9 mouse cellular contexts compared by ENCODE assay signal in the genomic region with DNA sequence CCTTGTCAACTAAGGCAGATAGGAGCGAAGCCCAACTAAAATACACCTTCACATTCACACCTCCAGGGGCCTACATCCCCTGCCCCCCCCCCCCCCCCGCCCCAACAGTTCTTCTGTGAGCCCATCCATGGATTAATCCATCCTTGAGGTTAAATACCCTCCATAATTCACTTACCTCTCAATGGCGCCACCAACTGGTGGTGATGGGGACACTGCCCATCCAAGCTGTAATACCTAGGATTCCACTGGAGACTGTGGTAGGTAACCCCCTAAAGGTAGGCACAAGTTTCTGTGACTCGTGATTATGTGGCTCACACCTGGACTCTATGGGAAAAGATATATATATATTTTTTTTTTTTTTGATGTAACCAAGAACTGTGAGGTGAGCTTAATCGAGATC.
DNase-seq lines count a peak whose midpoint lies in the region; ATAC-seq and TF ChIP-seq lines count a peak whose summit lies in the region.
"Had no signal": no experiment of that assay in that cellular context is flagged by ENCODE, and none has a peak within 500 bp of the region (broad histone marks: within the 10 kb centered on the region; RNA-seq: fewer than 3 reads in every experiment).

No protein-coding gene starts in this region.

- no peaks in the 10 kb centered on the region for H3K36me3 ChIP-seq in hindbrain, postnatal 0 days (ENCODE audit: insufficient read depth, low read length)
- H3K36me3 ChIP-seq in hindbrain, embryonic 16.5 days (ENCODE audit: control insufficient read depth, insufficient read depth, low read length), result no peaks in the 10 kb centered on the region
- no peaks in the 10 kb centered on the region for H3K36me3 ChIP-seq in limb, embryonic 14.5 days (ENCODE audit: control insufficient read depth, insufficient read depth, low read length)
- H3K36me3 ChIP-seq in thymus, adult 2 months (ENCODE audit: control insufficient read depth, insufficient read depth, low read length), result no peaks in the 10 kb centered on the region
- H3K36me3 ChIP-seq: heart, embryonic 13.5 days had no signal

- 44% methylated on average over 5 of the region's 5 CpGs for WGBS in hindbrain, postnatal 0 days
- WGBS in hindbrain, embryonic 16.5 days, result 53% methylated on average over 4 of the region's 5 CpGs
- 55% methylated on average over 4 of the region's 5 CpGs for WGBS in limb, embryonic 14.5 days
- 36% methylated on average over 5 of the region's 5 CpGs for WGBS in thymus, adult 2 months

- no peak for TF ChIP-seq POLR2A in limb, embryonic 14.5 days (IDR thresholded peaks at IDR 0.05; ENCODE audit: borderline replicate concordance, extremely low read depth, insufficient read depth, insufficient read length)
- no peak for TF ChIP-seq POLR2A in thymus, adult 2 months (IDR thresholded peaks at IDR 0.05; ENCODE audit: control insufficient read depth, extremely low read depth, insufficient read depth, low read length, poor library complexity)

- H3K27me3 ChIP-seq in hindbrain, postnatal 0 days (ENCODE audit: insufficient read depth, low read length), result no peaks in the 10 kb centered on the region
- no peaks in the 10 kb centered on the region for H3K27me3 ChIP-seq in hindbrain, embryonic 16.5 days (replicated peaks; ENCODE audit: control insufficient read depth, insufficient read depth, low read length)
- H3K27me3 ChIP-seq in limb, embryonic 14.5 days (ENCODE audit: control insufficient read depth, insufficient read depth, low read length), result no peaks in the 10 kb centered on the region
- H3K27me3 ChIP-seq in thymus, adult 2 months (ENCODE audit: control insufficient read depth, insufficient read depth, low read length), result no peaks in the 10 kb centered on the region

- no peak overlapping the region for H3K9ac ChIP-seq in hindbrain, postnatal 0 days (replicated peaks; ENCODE audit: low read length)
- no peak overlapping the region for H3K9ac ChIP-seq in hindbrain, embryonic 16.5 days (ENCODE audit: low read depth, low read length)
- H3K9ac ChIP-seq in limb, embryonic 14.5 days (ENCODE audit: low read depth, low read length, severe bottlenecking), result no peak overlapping the region
- H3K9ac ChIP-seq: heart, embryonic 13.5 days had no signal

- H3K4me1 ChIP-seq in hindbrain, postnatal 0 days (ENCODE audit: insufficient read depth, low read length), result peaks cover 6% of the 10 kb centered on the region; the same call in 1 of the 2 replicates
- peaks cover 9% of the 10 kb centered on the region for H3K4me1 ChIP-seq in hindbrain, embryonic 16.5 days (ENCODE audit: control insufficient read depth, insufficient read depth, low read depth, low read length)
- no peaks in the 10 kb centered on the region for H3K4me1 ChIP-seq in limb, embryonic 14.5 days (ENCODE audit: control insufficient read depth, insufficient read depth, low read length)
- peaks cover 2% of the 10 kb centered on the region; the same call in 1 of the 2 replicates for H3K4me1 ChIP-seq in thymus, adult 2 months (replicated peaks; ENCODE audit: control insufficient read depth, insufficient read depth, low read length)

- no peak overlapping the region for H3K4me2 ChIP-seq in hindbrain, postnatal 0 days (ENCODE audit: low read depth, low read length)
- H3K4me2 ChIP-seq in hindbrain, embryonic 16.5 days (ENCODE audit: low read length), result no peak overlapping the region
- no peak overlapping the region for H3K4me2 ChIP-seq in limb, embryonic 14.5 days (replicated peaks; ENCODE audit: low read depth, low read length, severe bottlenecking)
- H3K4me2 ChIP-seq: heart, embryonic 13.5 days had no signal

- H3K9me3 ChIP-seq in hindbrain, postnatal 0 days (ENCODE audit: low read length), result no peaks in the 10 kb centered on the region
- no peaks in the 10 kb centered on the region for H3K9me3 ChIP-seq in hindbrain, embryonic 16.5 days (ENCODE audit: control insufficient read depth, low read length)
- no peaks in the 10 kb centered on the region for H3K9me3 ChIP-seq in limb, embryonic 14.5 days (ENCODE audit: control insufficient read depth, low read length)
- H3K9me3 ChIP-seq: heart, embryonic 13.5 days had no signal

- peak; percentile 64 for DNase-seq in hindbrain, postnatal 0 days (ENCODE audit: low spot score)
- peak; percentile 36 for DNase-seq in A20 (ENCODE audit: low read depth, low spot score)
- DNase-seq in ZHBTc4 (ENCODE audit: low read depth, low spot score), result peak; percentile 56
- peak; percentile 30 for DNase-seq in embryo, embryonic 11.5 days (ENCODE audit: low read depth, low spot score)
- peak; percentile 37 for DNase-seq in limb, embryonic 14.5 days (ENCODE audit: low spot score)
- DNase-seq in thymus, adult 2 months, result peak; percentile 65

- H3K27ac ChIP-seq in hindbrain, postnatal 0 days, result no peak overlapping the region
- H3K27ac ChIP-seq in hindbrain, embryonic 16.5 days (ENCODE audit: low read depth, low read length), result no peak overlapping the region
- H3K27ac ChIP-seq in limb, embryonic 14.5 days (replicated peaks; ENCODE audit: low read depth, low read length), result no peak overlapping the region
- no peak overlapping the region for H3K27ac ChIP-seq in thymus, adult 2 months (ENCODE audit: control insufficient read depth, insufficient read depth, low read length)
- H3K27ac ChIP-seq: heart, embryonic 13.5 days had no signal

- ATAC-seq in hindbrain, postnatal 0 days, result no peak
- ATAC-seq in hindbrain, embryonic 16.5 days, result no peak
- no peak for ATAC-seq in limb, embryonic 14.5 days (ENCODE audit: low FRiP score, low read depth)
- ATAC-seq in frontal cortex, adult (ENCODE audit: low TSS enrichment), result no peak

- H3K4me3 ChIP-seq in hindbrain, postnatal 0 days (ENCODE audit: low read length), result no peak overlapping the region
- no peak overlapping the region for H3K4me3 ChIP-seq in hindbrain, embryonic 16.5 days (ENCODE audit: low read length)
- H3K4me3 ChIP-seq in limb, embryonic 14.5 days (replicated peaks; ENCODE audit: low read length), result no peak overlapping the region
- H3K4me3 ChIP-seq in thymus, adult 2 months (ENCODE audit: control insufficient read depth, insufficient read depth, low read length), result no peak overlapping the region
- H3K4me3 ChIP-seq: heart, embryonic 13.5 days had no signal

- TF ChIP-seq CTCF in hindbrain, postnatal 0 days (IDR thresholded peaks at IDR 0.05; ENCODE audit: low read depth), result peak; percentile 65
- TF ChIP-seq CTCF in thymus, adult 2 months (IDR thresholded peaks at IDR 0.05; ENCODE audit: borderline replicate concordance, control insufficient read depth, extremely low read depth, insufficient read depth, low read length, poor library complexity), result no peak
